Comparison of ENCODE assay signal across 26 mouse cellular contexts in the genomic region with DNA sequence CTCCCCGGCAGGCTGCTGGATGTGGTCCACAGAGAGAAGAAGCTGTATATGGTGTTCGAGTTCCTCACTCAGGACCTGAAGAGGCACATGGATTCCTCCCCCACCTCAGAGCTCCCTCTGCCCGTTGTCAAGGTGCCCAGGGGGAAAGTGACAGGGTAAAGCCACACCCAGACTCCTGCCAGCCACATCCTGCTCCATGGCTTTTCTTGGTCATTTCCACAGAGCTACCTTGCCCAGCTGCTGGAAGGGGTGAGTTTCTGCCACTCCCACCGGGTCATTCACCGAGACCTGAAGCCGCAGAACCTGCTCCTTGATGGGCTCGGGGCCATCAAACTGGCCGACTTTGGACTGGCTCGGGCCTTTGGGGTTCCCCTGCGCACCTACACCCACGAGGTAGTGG. TPM values are rescaled to one million over a fixed set of nuclear protein-coding genes. Genes with fewer than 3 reads are reported as not detected.
A peak's percentile ranks its signal among the peaks of the same experiment; 100 is the strongest.
DNase-seq lines count a peak whose midpoint lies in the region; ATAC-seq and TF ChIP-seq lines count a peak whose summit lies in the region.
"Had no signal": no experiment of that assay in that cellular context is flagged by ENCODE, and none has a peak within 500 bp of the region (broad histone marks: within the 10 kb centered on the region; RNA-seq: fewer than 3 reads in every experiment).

No protein-coding gene starts in this region.

- no peaks in the 10 kb centered on the region for H3K36me3 ChIP-seq in kidney, embryonic 14.5 days (ENCODE audit: control insufficient read depth, insufficient read depth, low read length)
- no peaks in the 10 kb centered on the region for H3K36me3 ChIP-seq in E14TG2a.4 (ENCODE audit: insufficient read depth, low read length)
- no peaks in the 10 kb centered on the region; the same call in 1 of the 2 replicates for H3K36me3 ChIP-seq in intestine, postnatal 0 days (ENCODE audit: control insufficient read depth, insufficient read depth)
- H3K36me3 ChIP-seq: forebrain, embryonic 12.5 days; forebrain, embryonic 15.5 days; hindbrain, embryonic 15.5 days had no signal

- WGBS in kidney, embryonic 14.5 days: 77% methylated on average over 11 of the region's 11 CpGs
- 64% methylated on average over 11 of the region's 11 CpGs for WGBS in intestine, postnatal 0 days

- peaks cover 6% of the 10 kb centered on the region for H3K27me3 ChIP-seq in kidney, embryonic 14.5 days (ENCODE audit: control insufficient read depth, insufficient read depth, low read length)
- H3K27me3 ChIP-seq in E14TG2a.4 (ENCODE audit: insufficient read depth, low read length): peaks cover 15% of the 10 kb centered on the region
- H3K27me3 ChIP-seq in intestine, postnatal 0 days (replicated peaks; ENCODE audit: control insufficient read depth, insufficient read depth, low read length): peaks cover 5% of the 10 kb centered on the region; the same call in 1 of the 2 replicates

- 0 out of 2 replicates have a peak overlapping the region, but pooled peaks have one; percentile 12 for H3K9ac ChIP-seq in kidney, embryonic 14.5 days (ENCODE audit: low read depth, low read length)
- H3K9ac ChIP-seq in intestine, postnatal 0 days (ENCODE audit: low read depth, low read length): no peak overlapping the region
- H3K9ac ChIP-seq: embryonic facial prominence, embryonic 13.5 days; forebrain, embryonic 12.5 days; forebrain, embryonic 15.5 days; hindbrain, embryonic 12.5 days; hindbrain, embryonic 15.5 days had no signal

- H3K4me3 ChIP-seq in kidney, embryonic 14.5 days (ENCODE audit: low read length): no peak overlapping the region
- H3K4me3 ChIP-seq in E14TG2a.4 (replicated peaks; ENCODE audit: low read length): peak overlapping the region; percentile 63; the same call in 1 of the 2 replicates
- H3K4me3 ChIP-seq in intestine, postnatal 0 days (ENCODE audit: low read depth, low read length): no peak overlapping the region
- H3K4me3 ChIP-seq: embryonic facial prominence, embryonic 10.5 days; embryonic facial prominence, embryonic 13.5 days; erythroblast, embryonic 14.5 days; forebrain, embryonic 12.5 days; forebrain, embryonic 15.5 days; hindbrain, embryonic 12.5 days; hindbrain, embryonic 15.5 days had no signal

- no peak for TF ChIP-seq CTCF in E14TG2a.4 (conservative IDR thresholded peaks at IDR 0.05; ENCODE audit: low read length)
- no peak for TF ChIP-seq CTCF in intestine, postnatal 0 days (IDR thresholded peaks at IDR 0.05; ENCODE audit: low read depth)

- H3K9me3 ChIP-seq in kidney, embryonic 14.5 days (ENCODE audit: control insufficient read depth, low read length): peaks cover 4% of the 10 kb centered on the region; the same call in 1 of the 2 replicates
- no peaks in the 10 kb centered on the region for H3K9me3 ChIP-seq in E14TG2a.4 (ENCODE audit: low read length)
- H3K9me3 ChIP-seq in intestine, postnatal 0 days (ENCODE audit: control insufficient read depth): no peaks in the 10 kb centered on the region
- H3K9me3 ChIP-seq: embryonic facial prominence, embryonic 13.5 days; forebrain, embryonic 15.5 days; hindbrain, embryonic 15.5 days had no signal

- H3K27ac ChIP-seq in kidney, embryonic 14.5 days (ENCODE audit: low read depth, low read length): no peak overlapping the region
- no peak overlapping the region for H3K27ac ChIP-seq in intestine, postnatal 0 days (ENCODE audit: low read depth, low read length)
- H3K27ac ChIP-seq: embryonic facial prominence, embryonic 10.5 days; embryonic facial prominence, embryonic 13.5 days; forebrain, embryonic 12.5 days; forebrain, embryonic 15.5 days; hindbrain, embryonic 12.5 days; hindbrain, embryonic 15.5 days had no signal

- no peak for ATAC-seq in kidney, embryonic 14.5 days (ENCODE audit: low FRiP score, low TSS enrichment)
- no peak for ATAC-seq in intestine, postnatal 0 days
- ATAC-seq: CD4-positive, CD25-positive, alpha-beta regulatory T cell, adult 4 months; forebrain, embryonic 15.5 days had no signal

- DNase-seq in kidney, adult 18-20 months: no peak
- peak; percentile 29 for DNase-seq in lung, postnatal 36 days
- no peak for DNase-seq in lung, postnatal 10 days
- DNase-seq in 416B (ENCODE audit: low read depth): peak; percentile 41
- DNase-seq in MN1 (ENCODE audit: low spot score): no peak
- DNase-seq: adrenal gland, adult 2 months; adrenal gland, postnatal 14 days; cerebellum, adult 11 months; cerebellum, adult 8-10 months; cerebellum, postnatal 10 days; cerebellum, postnatal 36 days; embryo, embryonic 11 days; gastrocnemius, postnatal 25 days; heart, adult 18-20 months had no signal

- no peak overlapping the region for H3K4me2 ChIP-seq in kidney, embryonic 14.5 days (replicated peaks; ENCODE audit: low read depth, low read length)
- H3K4me2 ChIP-seq in intestine, postnatal 0 days (replicated peaks; ENCODE audit: low read depth): no peak overlapping the region
- H3K4me2 ChIP-seq: embryonic facial prominence, embryonic 13.5 days; forebrain, embryonic 12.5 days; forebrain, embryonic 15.5 days; heart, embryonic 11.5 days; hindbrain, embryonic 12.5 days; hindbrain, embryonic 15.5 days had no signal

- H3K4me1 ChIP-seq in kidney, embryonic 14.5 days (ENCODE audit: control insufficient read depth, insufficient read depth, low read length): peaks cover 15% of the 10 kb centered on the region; the same call in 1 of the 2 replicates
- peaks cover 60% of the 10 kb centered on the region for H3K4me1 ChIP-seq in E14TG2a.4 (replicated peaks; ENCODE audit: low read depth, low read length)
- H3K4me1 ChIP-seq in intestine, postnatal 0 days (replicated peaks; ENCODE audit: control insufficient read depth, insufficient read depth, low read length): peaks cover 8% of the 10 kb centered on the region

RNA-seq across cellular contexts. Expression of gene Acox1, which starts 17.7 kb away (rescaled TPM):
- polyA plus RNA-seq in kidney, embryonic 14.5 days (2014; fragmentation: Nextera tagmentation; extraction: Ambion mirVana): 16.3 and 27.4 TPM in 2 replicates
- 98.9 and 114 TPM in 2 replicates for polyA plus RNA-seq in intestine, postnatal 0 days (2015; fragmentation: Nextera tagmentation; extraction: Ambion mirVana)

RNA-seq across cellular contexts. Expression of gene Ten1, which starts 17.9 kb away (rescaled TPM):
- 74.1 and 76.3 TPM in 2 replicates for polyA plus RNA-seq in kidney, embryonic 14.5 days (2014; fragmentation: Nextera tagmentation; extraction: Ambion mirVana)
- 64.6 and 66.8 TPM in 2 replicates for polyA plus RNA-seq in intestine, postnatal 0 days (2015; fragmentation: Nextera tagmentation; extraction: Ambion mirVana)

RNA-seq across cellular contexts. Expression of gene Evpl, which starts 21.3 kb away (rescaled TPM):
- polyA plus RNA-seq in kidney, embryonic 14.5 days (2014; fragmentation: Nextera tagmentation; extraction: Ambion mirVana): 1.4 and 2.6 TPM in 2 replicates
- 1.2 and 1.3 TPM in 2 replicates for polyA plus RNA-seq in intestine, postnatal 0 days (2015; fragmentation: Nextera tagmentation; extraction: Ambion mirVana)
- polyA plus RNA-seq: CD4-positive, CD25-positive, alpha-beta regulatory T cell, adult 4 months had no signal

RNA-seq across cellular contexts. Expression of gene Fbf1, which starts 48.6 kb away (rescaled TPM):
- polyA plus RNA-seq in kidney, embryonic 14.5 days (2014; fragmentation: Nextera tagmentation; extraction: Ambion mirVana): 19.6 and 36.8 TPM in 2 replicates
- polyA plus RNA-seq in intestine, postnatal 0 days (2015; fragmentation: Nextera tagmentation; extraction: Ambion mirVana): 3.7 and 4.8 TPM in 2 replicates

RNA-seq across cellular contexts. Expression of gene Srp68, which starts 57.5 kb away (rescaled TPM):
- polyA plus RNA-seq in kidney, embryonic 14.5 days (2014; fragmentation: Nextera tagmentation; extraction: Ambion mirVana): 60.6 and 85.6 TPM in 2 replicates
- 45.2 and 48.7 TPM in 2 replicates for polyA plus RNA-seq in intestine, postnatal 0 days (2015; fragmentation: Nextera tagmentation; extraction: Ambion mirVana)

Comparison
In these comparisons a context has a peak if more than half of its experiments do, and no peak if none do; other contexts are left out.
1. DNase-seq: peak in lung, postnatal 36 days (single experiment) and 416B (single experiment); none in kidney, adult 18-20 months (single experiment), lung, postnatal 10 days (single experiment) and MN1 (single experiment).